Mouse (Mus musculus) neural tube, embryonic 13.5 days (tissue): ENCODE results near the gene Unc93a. TPM values are rescaled to one million over a fixed set of nuclear protein-coding genes. Genes with fewer than 3 reads are reported as not detected.
A peak's percentile ranks its signal among the peaks of the same experiment; 100 is the strongest.
"Not testable (repeated sequence)": the region's sequence is repeated elsewhere in the genome, so short reads cannot be mapped to it uniquely, and the experiment has no call there.

Experiments
- ATAC-seq: fragments of 200-750 bp; cut with Nextera tagmentation; 2 replicates; pipeline ENCODE4 v1.8.0; 2017; ENCODE audit warnings: low read depth, mild to moderate bottlenecking, moderate TSS enrichment, moderate library complexity
- H3K27ac ChIP-seq: fragments of 300-500 bp; sonication (generic); replicated peaks from 2 replicates; pipeline ENCODE4 v1.5.1; 2015; ENCODE audit warnings: moderate library complexity, mild to moderate bottlenecking, inconsistent platforms
- H3K27me3 ChIP-seq: fragments of 300-500 bp; sonication (generic); 2 replicates; pipeline ENCODE4 v1.6.1; 2015; ENCODE audit warnings: mild to moderate bottlenecking, inconsistent platforms
- H3K36me3 ChIP-seq: fragments of 300-500 bp; sonication (generic); 2 replicates; pipeline ENCODE4 v1.6.1; 2015; ENCODE audit warnings: mild to moderate bottlenecking, inconsistent platforms
- H3K4me1 ChIP-seq: fragments of 300-500 bp; sonication (generic); replicated peaks from 2 replicates; pipeline ENCODE4 v1.6.1; 2015; ENCODE audit warnings: inconsistent platforms
- H3K4me2 ChIP-seq: fragments of 300-500 bp; sonication (generic); 2 replicates; pipeline ENCODE4 v1.6.1; 2015; ENCODE audit warnings: inconsistent platforms, mild to moderate bottlenecking, moderate library complexity
- H3K4me3 ChIP-seq: fragments of 300-500 bp; sonication (generic); 2 replicates; pipeline ENCODE4 v1.5.1; 2015; ENCODE audit warnings: mild to moderate bottlenecking, inconsistent platforms
- H3K9ac ChIP-seq: fragments of 300-500 bp; sonication (generic); 2 replicates; pipeline ENCODE4 v1.6.1; 2015; ENCODE audit warnings: moderate library complexity, mild to moderate bottlenecking, inconsistent platforms
- H3K9me3 ChIP-seq: fragments of 300-500 bp; sonication (generic); 2 replicates; pipeline ENCODE4 v1.6.1; 2016; ENCODE audit warnings: inconsistent platforms
- WGBS: fragments of 180-500 bp; shearing (Covaris S2); methylation state at CpG from one replicate; pipeline ENCODE4 v1.1.7; 2015; 5-methylcytosine and 5-hydroxymethylcytosine counted together
- polyA plus RNA-seq: library from polyadenylated mRNA; unstranded; fragments of >200 nt; fragmentation: Nextera tagmentation; extraction: Ambion mirVana; gene quantifications from 2 replicates; pipeline ENCODE4 v1.2.1, GENCODE M21; 2015

The Unc93a gene
- polyA plus RNA-seq, 1 experiment from 2014 or later, result not detected

- H3K4me2 ChIP-seq, H3K9me3 ChIP-seq, H3K36me3 ChIP-seq, ATAC-seq, H3K27me3 ChIP-seq, H3K27ac ChIP-seq, H3K4me1 ChIP-seq, H3K4me3 ChIP-seq, H3K9ac ChIP-seq: not testable (repeated sequence)
- WGBS, result no CpG with 5 or more reads among the region's 3 CpGs
Measured at GRCm38 (mm10) chr17:13129324-13129723, 2.3 kb downstream of the Unc93a start.

- 25% methylated on average over 2 of the region's 3 CpGs for WGBS
- not testable (repeated sequence) for H3K9me3 ChIP-seq, H3K27ac ChIP-seq, H3K9ac ChIP-seq, H3K4me1 ChIP-seq, H3K4me2 ChIP-seq, H3K4me3 ChIP-seq, H3K36me3 ChIP-seq, H3K27me3 ChIP-seq
- ATAC-seq, result 0 out of 2 replicates have a peak, but pooled peaks have one; percentile 48
Measured at GRCm38 (mm10) chr17:13124241-13124640, 7.4 kb downstream of the Unc93a start.

GRCm38 (mm10) chr17:13123308-13124038, 8.1 kb downstream of the Unc93a start:
- not testable (repeated sequence) for H3K27me3 ChIP-seq, H3K36me3 ChIP-seq, H3K4me3 ChIP-seq, ATAC-seq, H3K9ac ChIP-seq, H3K4me2 ChIP-seq, H3K9me3 ChIP-seq, H3K4me1 ChIP-seq, H3K27ac ChIP-seq
- 95% methylated on average over 2 of the region's 5 CpGs for whole genome bisulfite sequencing

DNA sequence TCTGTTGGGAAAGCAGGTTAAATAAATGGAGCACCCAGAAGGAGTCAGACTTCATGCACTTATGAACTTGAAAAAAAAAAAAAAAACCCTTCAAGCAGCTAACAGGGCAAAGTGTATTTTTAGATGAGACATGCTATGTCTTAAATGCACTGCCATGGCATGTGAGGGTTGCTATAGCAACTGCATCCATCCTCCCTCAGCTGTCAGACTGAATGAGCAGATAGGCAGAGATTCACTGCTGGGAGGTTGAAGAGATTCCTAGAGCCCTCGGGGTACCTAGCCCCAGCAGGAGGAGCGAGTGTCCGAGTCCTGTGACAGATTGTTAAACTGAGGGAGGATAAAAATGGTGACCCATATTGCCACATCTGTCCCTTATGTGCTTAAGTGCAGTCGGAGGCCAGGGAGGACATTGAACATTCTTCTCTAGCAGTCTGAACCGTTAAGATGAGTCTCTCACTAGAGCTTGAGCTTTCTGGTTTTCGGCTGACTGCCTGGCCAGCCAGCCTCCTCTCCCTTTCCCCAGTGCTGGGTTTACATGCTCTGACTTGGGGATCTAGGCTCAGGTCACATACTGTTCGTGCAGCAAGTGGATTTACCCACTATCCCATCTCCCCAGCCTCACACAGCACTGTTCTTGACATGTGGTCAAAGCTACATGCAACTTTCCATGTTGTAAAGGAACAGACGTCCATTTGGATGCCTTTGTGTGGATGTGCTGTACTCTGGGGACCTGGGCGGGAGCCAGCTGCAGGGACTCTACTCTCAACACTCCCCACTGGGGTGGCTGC, 18.9 kb downstream of the Unc93a start:
- not testable (repeated sequence) for H3K9ac ChIP-seq, H3K9me3 ChIP-seq, H3K36me3 ChIP-seq, H3K27ac ChIP-seq, H3K4me2 ChIP-seq, H3K4me1 ChIP-seq, H3K27me3 ChIP-seq, H3K4me3 ChIP-seq
- WGBS, result 69% methylated on average over 3 of the region's 9 CpGs
- ATAC-seq, result peak; percentile 61; the same call in 1 of the 2 replicates

DNA sequence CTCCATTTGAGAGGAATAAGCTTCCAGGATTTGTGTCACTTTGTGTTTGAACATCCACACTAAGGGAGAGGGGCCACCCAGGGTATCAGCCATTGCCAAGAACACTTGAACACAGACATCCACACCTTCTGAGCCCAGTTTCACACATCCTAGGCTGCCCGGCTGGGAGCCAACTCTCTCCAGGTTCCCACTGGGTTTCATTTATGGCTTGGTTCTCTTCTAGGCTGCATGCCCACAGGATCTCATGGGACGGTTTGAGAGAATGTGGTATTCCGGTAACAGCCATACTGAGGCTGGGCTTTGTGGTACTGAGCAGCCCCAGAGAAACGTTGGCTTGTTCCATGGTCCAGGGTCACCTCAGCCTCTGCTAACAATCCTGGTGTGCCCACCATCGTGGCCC, 25.0 kb downstream of the Unc93a start:
- H3K4me2 ChIP-seq, H3K9me3 ChIP-seq, H3K4me1 ChIP-seq, H3K27ac ChIP-seq, H3K27me3 ChIP-seq, H3K36me3 ChIP-seq, H3K9ac ChIP-seq, ATAC-seq, H3K4me3 ChIP-seq: not testable (repeated sequence)
- 76% methylated on average over 5 of the region's 5 CpGs for WGBS

- not testable (repeated sequence) for H3K4me3 ChIP-seq, H3K4me1 ChIP-seq, H3K27ac ChIP-seq, ATAC-seq, H3K4me2 ChIP-seq, H3K9me3 ChIP-seq, H3K36me3 ChIP-seq, H3K27me3 ChIP-seq, H3K9ac ChIP-seq
- 83% methylated on average over 1 of the region's 4 CpGs for WGBS
Measured at GRCm38 (mm10) chr17:13092960-13093359, 38.6 kb downstream of the Unc93a start.

DNA sequence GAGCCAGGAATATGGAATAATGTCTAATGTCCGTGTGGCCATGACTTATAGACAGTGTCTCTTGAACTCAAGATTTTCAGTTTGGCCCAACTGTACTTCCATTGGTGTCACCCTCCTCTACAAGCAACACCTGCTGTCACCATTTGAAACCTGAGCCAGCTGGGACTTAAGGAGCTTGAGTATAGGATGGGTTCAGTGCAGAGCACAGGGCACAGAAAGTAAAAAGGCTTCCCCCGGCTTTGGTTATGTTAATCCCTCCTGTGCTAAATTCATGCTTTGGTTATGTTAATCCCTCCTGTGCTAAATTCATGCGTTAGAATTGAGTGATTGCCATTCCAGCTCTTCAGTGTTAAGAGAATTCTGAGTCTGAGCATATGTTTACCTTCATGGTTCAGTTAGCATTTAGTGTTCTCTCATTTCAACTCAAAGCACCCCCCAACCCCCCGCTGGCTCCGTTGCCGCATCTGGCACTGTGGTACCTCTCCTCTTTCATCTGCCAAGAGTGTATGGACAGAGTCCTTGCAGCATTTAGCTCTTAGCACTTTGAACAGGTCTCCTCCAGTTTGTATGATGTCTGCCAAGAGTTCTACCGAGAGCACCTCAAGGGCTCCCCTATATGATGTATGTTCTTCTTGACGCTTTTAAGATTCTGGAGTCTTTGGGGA, 39.4 kb downstream of the Unc93a start:
- H3K9ac ChIP-seq, H3K4me1 ChIP-seq, H3K27ac ChIP-seq, ATAC-seq, H3K4me2 ChIP-seq, H3K27me3 ChIP-seq, H3K4me3 ChIP-seq, H3K9me3 ChIP-seq, H3K36me3 ChIP-seq: not testable (repeated sequence)
- 63% methylated on average over 5 of the region's 8 CpGs for WGBS

DNA sequence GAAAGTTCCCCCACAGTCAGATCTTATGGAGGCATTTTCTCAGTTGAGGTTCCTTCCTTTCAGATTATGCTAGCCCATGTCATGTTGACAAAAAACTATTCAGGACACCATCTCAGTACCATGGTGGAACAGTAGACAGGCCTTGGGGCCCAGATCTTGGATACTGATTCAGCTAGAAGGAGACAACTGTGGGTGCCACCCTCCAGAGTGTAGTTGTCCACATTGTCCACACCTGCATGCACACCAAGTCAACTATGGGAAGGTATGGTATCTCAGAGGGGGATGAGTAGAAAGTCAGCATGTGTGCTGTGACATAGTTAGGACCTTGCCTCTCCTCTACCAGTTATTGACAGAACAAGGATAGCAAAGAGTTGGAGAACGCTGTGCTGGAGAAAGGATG, 40.1 kb downstream of the Unc93a start:
- H3K9me3 ChIP-seq, H3K36me3 ChIP-seq, H3K27ac ChIP-seq, ATAC-seq, H3K4me1 ChIP-seq, H3K4me3 ChIP-seq, H3K9ac ChIP-seq, H3K4me2 ChIP-seq, H3K27me3 ChIP-seq: not testable (repeated sequence)
- no CpG with 5 or more reads among the region's 1 CpGs for WGBS

- WGBS, result 64% methylated on average over 4 of the region's 5 CpGs
- not testable (repeated sequence) for H3K4me1 ChIP-seq, H3K9ac ChIP-seq, H3K36me3 ChIP-seq, ATAC-seq, H3K27ac ChIP-seq, H3K4me2 ChIP-seq, H3K9me3 ChIP-seq, H3K27me3 ChIP-seq, H3K4me3 ChIP-seq
Measured at GRCm38 (mm10) chr17:13069227-13069626, 62.4 kb downstream of the Unc93a start.

DNA sequence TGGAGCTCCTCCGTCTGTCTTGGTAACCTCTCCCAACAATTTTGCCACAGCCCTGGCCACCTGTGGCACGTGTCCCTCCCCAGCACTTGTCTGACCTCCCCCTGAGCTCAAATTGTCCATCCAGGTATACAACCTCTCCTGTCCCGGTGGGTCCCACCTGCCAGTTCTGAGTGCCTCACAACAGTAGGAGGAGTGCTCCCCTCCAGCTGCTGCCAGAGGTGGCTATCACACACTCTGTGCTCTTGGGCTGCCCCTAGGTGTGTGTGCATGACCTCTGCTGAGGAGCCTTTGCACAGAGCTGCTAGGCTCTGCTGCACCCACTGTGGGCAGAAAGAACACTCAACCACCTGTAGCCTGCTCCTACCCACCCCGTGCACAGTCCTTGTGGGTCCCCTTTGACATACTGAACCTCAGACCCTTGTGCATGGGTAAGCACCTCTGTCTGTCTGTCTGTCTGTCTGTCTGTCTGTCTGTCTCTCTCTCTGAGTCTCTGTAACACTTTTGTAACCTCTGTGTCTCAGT, 63.7 kb downstream of the Unc93a start:
- not testable (repeated sequence) for H3K9me3 ChIP-seq, ATAC-seq, H3K4me3 ChIP-seq, H3K9ac ChIP-seq, H3K4me2 ChIP-seq, H3K36me3 ChIP-seq, H3K27me3 ChIP-seq, H3K27ac ChIP-seq, H3K4me1 ChIP-seq
- 63% methylated on average over 1 of the region's 4 CpGs for WGBS

- WGBS, result 85% methylated on average over 7 of the region's 7 CpGs
- H3K27me3 ChIP-seq, H3K4me3 ChIP-seq, ATAC-seq, H3K27ac ChIP-seq, H3K36me3 ChIP-seq, H3K4me1 ChIP-seq, H3K4me2 ChIP-seq, H3K9me3 ChIP-seq, H3K9ac ChIP-seq: not testable (repeated sequence)
Measured at GRCm38 (mm10) chr17:13062882-13063281, 68.7 kb downstream of the Unc93a start.

DNA sequence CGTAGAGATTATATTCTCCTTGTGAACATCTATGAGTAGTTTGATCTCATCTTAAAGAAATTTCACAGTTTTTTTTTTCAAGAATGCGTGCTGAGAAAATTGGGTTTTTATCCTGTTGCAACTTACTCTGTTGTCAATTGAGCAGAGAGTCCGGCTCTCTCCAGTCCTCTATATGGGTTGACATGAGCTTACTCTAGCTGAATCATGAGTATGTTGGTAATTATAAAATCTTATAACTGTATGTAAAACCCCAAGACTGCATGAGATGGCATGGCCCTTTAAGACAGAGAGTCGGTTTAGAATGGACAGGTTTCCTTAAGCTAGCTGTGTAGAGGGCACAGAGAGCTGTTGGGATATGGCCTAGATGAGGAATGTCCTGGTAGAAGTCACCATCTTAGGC, 70.8 kb downstream of the Unc93a start, which contains the start of gene Tcp10b:
Tcp10b (plus strand) TSS at position 301 of the 400 bp plus-strand sequence.
- not testable (repeated sequence) for H3K4me1 ChIP-seq, H3K9ac ChIP-seq, ATAC-seq, H3K4me3 ChIP-seq, H3K27me3 ChIP-seq, H3K4me2 ChIP-seq, H3K36me3 ChIP-seq, H3K27ac ChIP-seq, H3K9me3 ChIP-seq
- 97% methylated on average over 4 of the region's 4 CpGs for WGBS
